In the genomic region with DNA sequence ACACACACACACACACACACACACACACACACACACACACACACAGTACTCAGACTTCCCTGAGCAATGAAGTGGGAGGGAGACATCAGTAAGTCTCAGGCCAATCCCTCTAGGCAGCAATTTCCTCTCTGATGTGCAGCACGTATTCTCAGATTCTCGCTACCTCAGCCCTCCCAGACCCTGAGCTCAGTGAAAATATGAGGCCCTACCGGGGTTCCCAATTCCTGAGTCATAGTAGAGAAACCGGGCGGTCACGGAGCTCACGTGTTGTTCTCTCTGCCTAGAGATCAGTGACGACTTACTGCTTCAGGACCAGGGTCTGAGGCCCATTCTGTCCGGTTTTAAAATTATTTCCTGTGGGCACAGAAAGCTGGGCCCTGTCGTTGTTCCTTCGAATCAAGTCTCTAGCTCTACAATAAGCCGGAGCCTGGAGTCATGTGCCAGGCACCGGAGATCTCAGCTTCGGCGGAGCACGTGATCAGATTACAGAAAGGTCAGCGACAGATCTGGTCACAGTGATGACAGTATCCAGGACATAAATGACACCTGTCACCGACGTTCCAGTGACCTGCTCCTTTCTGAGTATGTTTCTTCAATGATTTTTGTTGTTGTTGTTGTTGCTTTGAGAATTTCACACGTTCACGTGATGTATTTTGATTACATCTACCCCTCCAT, we compare ENCODE assay signal across 13 mouse cellular contexts. TPM values are rescaled to one million over a fixed set of nuclear protein-coding genes. Genes with fewer than 3 reads are reported as not detected.
DNase-seq lines count a peak whose midpoint lies in the region; ATAC-seq and TF ChIP-seq lines count a peak whose summit lies in the region.
"Had no signal": no experiment of that assay in that cellular context is flagged by ENCODE, and none has a peak within 500 bp of the region (broad histone marks: within the 10 kb centered on the region; RNA-seq: fewer than 3 reads in every experiment).

No protein-coding gene starts in this region.

- no peaks in the 10 kb centered on the region for H3K9me3 ChIP-seq in heart, embryonic 15.5 days (replicated peaks)
- H3K9me3 ChIP-seq in midbrain, embryonic 13.5 days: no peaks in the 10 kb centered on the region
- no peaks in the 10 kb centered on the region for H3K9me3 ChIP-seq in midbrain, embryonic 16.5 days (replicated peaks; ENCODE audit: control insufficient read depth, low read length, poor library complexity, severe bottlenecking)
- no peaks in the 10 kb centered on the region for H3K9me3 ChIP-seq in midbrain, postnatal 0 days (ENCODE audit: low read length)
- H3K9me3 ChIP-seq: hindbrain, embryonic 13.5 days; lung, embryonic 15.5 days had no signal

- peak overlapping the region; percentile 23; the same call in 1 of the 2 replicates for H3K4me2 ChIP-seq in heart, embryonic 15.5 days
- no peak overlapping the region for H3K4me2 ChIP-seq in midbrain, embryonic 13.5 days (replicated peaks)
- no peak overlapping the region for H3K4me2 ChIP-seq in midbrain, embryonic 16.5 days (ENCODE audit: low read length)
- no peak overlapping the region for H3K4me2 ChIP-seq in midbrain, postnatal 0 days (ENCODE audit: low read depth, low read length, poor library complexity, severe bottlenecking)
- H3K4me2 ChIP-seq: hindbrain, embryonic 13.5 days; lung, embryonic 15.5 days had no signal

- no peak; the same call in 1 of the 2 replicates for ATAC-seq in heart, embryonic 15.5 days (replicated peaks; ENCODE audit: insufficient number of reproducible peaks, insufficient read depth, low FRiP score, low read depth)
- peak; percentile 43; the same call in 1 of the 2 replicates for ATAC-seq in midbrain, embryonic 13.5 days
- no peak for ATAC-seq in midbrain, embryonic 16.5 days
- peak; percentile 44; the same call in 1 of the 2 replicates for ATAC-seq in midbrain, postnatal 0 days (ENCODE audit: low FRiP score)
- ATAC-seq in megakaryocyte-erythroid progenitor cell, adult 5-6 weeks (replicated peaks; ENCODE audit: low FRiP score, low TSS enrichment, poor library complexity, severe bottlenecking): no peak
- ATAC-seq: forebrain, postnatal 0 days had no signal

- H3K4me1 ChIP-seq in heart, embryonic 15.5 days (replicated peaks): peaks cover 5% of the 10 kb centered on the region; the same call in 1 of the 2 replicates
- no peaks in the 10 kb centered on the region; the same call in 1 of the 2 replicates for H3K4me1 ChIP-seq in midbrain, embryonic 13.5 days (replicated peaks)
- H3K4me1 ChIP-seq in midbrain, embryonic 16.5 days (ENCODE audit: control insufficient read depth, insufficient read depth, low read length): no peaks in the 10 kb centered on the region
- no peaks in the 10 kb centered on the region for H3K4me1 ChIP-seq in midbrain, postnatal 0 days (ENCODE audit: insufficient read depth, low read length)
- H3K4me1 ChIP-seq: hindbrain, embryonic 13.5 days; lung, embryonic 15.5 days had no signal

- 50% methylated on average over 21 of the region's 21 CpGs for WGBS in heart, embryonic 15.5 days
- 58% methylated on average over 21 of the region's 21 CpGs for WGBS in midbrain, embryonic 13.5 days
- 61% methylated on average over 21 of the region's 21 CpGs for WGBS in midbrain, embryonic 16.5 days
- 61% methylated on average over 21 of the region's 21 CpGs for WGBS in midbrain, postnatal 0 days

- no peak for TF ChIP-seq CTCF in midbrain, postnatal 0 days (IDR thresholded peaks at IDR 0.05)

- H3K27ac ChIP-seq in heart, embryonic 15.5 days: no peak overlapping the region
- H3K27ac ChIP-seq in midbrain, embryonic 13.5 days: no peak overlapping the region
- H3K27ac ChIP-seq in midbrain, embryonic 16.5 days (ENCODE audit: low read length): no peak overlapping the region
- no peak overlapping the region for H3K27ac ChIP-seq in midbrain, postnatal 0 days (ENCODE audit: low read depth, low read length)
- H3K27ac ChIP-seq: hindbrain, embryonic 13.5 days; lung, embryonic 15.5 days had no signal

- no peak overlapping the region for H3K9ac ChIP-seq in heart, embryonic 15.5 days
- no peak overlapping the region for H3K9ac ChIP-seq in midbrain, embryonic 13.5 days (replicated peaks)
- H3K9ac ChIP-seq in midbrain, embryonic 16.5 days (ENCODE audit: low read depth, low read length): no peak overlapping the region
- H3K9ac ChIP-seq in midbrain, postnatal 0 days (replicated peaks; ENCODE audit: low read length, poor library complexity, severe bottlenecking): no peak overlapping the region
- H3K9ac ChIP-seq: forebrain, postnatal 0 days; hindbrain, embryonic 13.5 days; lung, embryonic 15.5 days had no signal

- H3K27me3 ChIP-seq in heart, embryonic 15.5 days: no peaks in the 10 kb centered on the region
- H3K27me3 ChIP-seq in midbrain, embryonic 13.5 days: no peaks in the 10 kb centered on the region
- no peaks in the 10 kb centered on the region for H3K27me3 ChIP-seq in midbrain, embryonic 16.5 days (ENCODE audit: control insufficient read depth, insufficient read depth, low read depth, low read length)
- H3K27me3 ChIP-seq in midbrain, postnatal 0 days (ENCODE audit: insufficient read depth, low read length): no peaks in the 10 kb centered on the region
- H3K27me3 ChIP-seq: hindbrain, embryonic 13.5 days; lung, embryonic 15.5 days had no signal

- no peak overlapping the region for H3K4me3 ChIP-seq in heart, embryonic 15.5 days
- no peak overlapping the region for H3K4me3 ChIP-seq in midbrain, embryonic 13.5 days (replicated peaks)
- H3K4me3 ChIP-seq in midbrain, embryonic 16.5 days (ENCODE audit: low read depth, low read length): no peak overlapping the region
- no peak overlapping the region for H3K4me3 ChIP-seq in midbrain, postnatal 0 days (ENCODE audit: low read depth, low read length)
- H3K4me3 ChIP-seq: hindbrain, embryonic 13.5 days; lung, embryonic 15.5 days had no signal

- no peaks in the 10 kb centered on the region for H3K36me3 ChIP-seq in heart, embryonic 15.5 days
- H3K36me3 ChIP-seq in midbrain, embryonic 13.5 days: no peaks in the 10 kb centered on the region
- no peaks in the 10 kb centered on the region for H3K36me3 ChIP-seq in midbrain, embryonic 16.5 days (ENCODE audit: control insufficient read depth, insufficient read depth, low read length)
- H3K36me3 ChIP-seq in midbrain, postnatal 0 days (ENCODE audit: insufficient read depth, low read length): no peaks in the 10 kb centered on the region
- H3K36me3 ChIP-seq: hindbrain, embryonic 13.5 days; lung, embryonic 15.5 days had no signal

- DNase-seq in adrenal gland, adult (ENCODE audit: inconsistent age in 2 of 2, low spot score in 1 of 2): peak; percentile 20 to 56
- no peak for DNase-seq in adrenal gland, postnatal 14 days
- DNase-seq in heart, postnatal 4 days: no peak
- DNase-seq in midbrain, postnatal 0 days (ENCODE audit: low spot score): no peak
- DNase-seq: forebrain, postnatal 0 days; spleen, adult 18-20 months; thymus, adult 18-20 months had no signal

RNA-seq across cellular contexts. Expression of gene Atg4c, which starts 14.2 kb away (rescaled TPM):
- 13.8 and 14.0 TPM in 2 replicates for total RNA-seq in adrenal gland, postnatal 14 days (2021)
- polyA plus RNA-seq in heart, embryonic 15.5 days (2015; fragmentation: Nextera tagmentation; extraction: Ambion mirVana): 8.7 and 9.1 TPM in 2 replicates
- total RNA-seq in heart, postnatal 4 days (2021): 1 to 10 TPM; 5.3 to 5.5 TPM
- 15.2 and 15.5 TPM in 2 replicates for polyA plus RNA-seq in midbrain, embryonic 13.5 days (2015; fragmentation: Nextera tagmentation; extraction: Ambion mirVana)
- 20.6 and 21.3 TPM in 2 replicates for polyA plus RNA-seq in midbrain, embryonic 16.5 days (2015; fragmentation: Nextera tagmentation; extraction: Ambion mirVana)
- total RNA-seq in midbrain, postnatal 0 days (2014; rRNA removed): 8.7 and 13.9 TPM in 2 replicates
- 15.8 and 16.0 TPM in 2 replicates for polyA plus RNA-seq in midbrain, postnatal 0 days (2015; fragmentation: Nextera tagmentation; extraction: Ambion mirVana)
- total RNA-seq in megakaryocyte-erythroid progenitor cell, adult 5-6 weeks (2014; fragmentation: Nextera tagmentation): 10.2 and 22.9 TPM in 2 replicates
- total RNA-seq in megakaryocyte-erythroid progenitor cell, adult 5-6 weeks (2017): 3.4 and 4.7 TPM in 2 replicates

RNA-seq across cellular contexts. Expression of gene Dock7, which starts 58.9 kb away (rescaled TPM):
- 39.6 and 43.3 TPM in 2 replicates for total RNA-seq in adrenal gland, postnatal 14 days (2021)
- 20.1 and 25.5 TPM in 2 replicates for polyA plus RNA-seq in heart, embryonic 15.5 days (2015; fragmentation: Nextera tagmentation; extraction: Ambion mirVana)
- 10 to 100 TPM; 30.6 to 37.8 TPM for total RNA-seq in heart, postnatal 4 days (2021)
- polyA plus RNA-seq in midbrain, embryonic 13.5 days (2015; fragmentation: Nextera tagmentation; extraction: Ambion mirVana): 94.5 and 95.6 TPM in 2 replicates
- polyA plus RNA-seq in midbrain, embryonic 16.5 days (2015; fragmentation: Nextera tagmentation; extraction: Ambion mirVana): 64.4 and 74.4 TPM in 2 replicates
- 82.3 and 115 TPM in 2 replicates for total RNA-seq in midbrain, postnatal 0 days (2014; rRNA removed)
- 28.8 and 36.8 TPM in 2 replicates for polyA plus RNA-seq in midbrain, postnatal 0 days (2015; fragmentation: Nextera tagmentation; extraction: Ambion mirVana)
- 40.5 and 58.3 TPM in 2 replicates for total RNA-seq in megakaryocyte-erythroid progenitor cell, adult 5-6 weeks (2014; fragmentation: Nextera tagmentation)
- total RNA-seq in megakaryocyte-erythroid progenitor cell, adult 5-6 weeks (2017): 44.3 and 71.8 TPM in 2 replicates

Comparison
In these comparisons a context has a peak if more than half of its experiments do, and no peak if none do; other contexts are left out.
1. DNase-seq: peak in adrenal gland, adult (2 of 2); none in adrenal gland, postnatal 14 days (single experiment), heart, postnatal 4 days (single experiment) and midbrain, postnatal 0 days (single experiment).
2. ATAC-seq: peak in midbrain, embryonic 13.5 days (single experiment) and midbrain, postnatal 0 days (single experiment); none in heart, embryonic 15.5 days (single experiment), midbrain, embryonic 16.5 days (single experiment) and megakaryocyte-erythroid progenitor cell, adult 5-6 weeks (single experiment).